Mouse (Mus musculus): ENCODE data around the gene Tmem119. TPM values are rescaled to one million over a fixed set of nuclear protein-coding genes. Genes with fewer than 3 reads are reported as not detected.
A peak's percentile ranks its signal among the peaks of the same experiment; 100 is the strongest.

The Tmem119 gene
- polyA plus RNA-seq, 2 experiments: 1.1 to 1.4 TPM

- Histone ChIP-seq H3K9ac (replicated peaks) (no peak overlapping the region), H3K36me3 (replicated peaks; ENCODE audit: control insufficient read depth, insufficient read depth, low read depth) (no peaks in the 10 kb centered on the region), H3K9me3 (ENCODE audit: control insufficient read depth, low read length) (no peaks in the 10 kb centered on the region), H3K27me3 (ENCODE audit: control insufficient read depth, insufficient read depth, low read length) (no peaks in the 10 kb centered on the region), H3K27ac (no peak overlapping the region), H3K4me1 (replicated peaks; ENCODE audit: control insufficient read depth in 2 of 2, insufficient read depth in 2 of 2, low read length in 1 of 2) (peaks cover 0 to 2% of the 10 kb centered on the region in 2 experiments; a peak in 1 of 4 replicates), H3K4me3 (ENCODE audit: insufficient read depth in 1 of 2, low read depth in 2 of 2, low read length in 2 of 2) (no peak overlapping the region), H3K4me2 (ENCODE audit: low read depth) (no peak overlapping the region)
- TF ChIP-seq EP300 (IDR thresholded peaks at IDR 0.05; ENCODE audit: low read depth): no peak
- no peak for TF ChIP-seq CTCF (IDR thresholded peaks at IDR 0.05; ENCODE audit: low read depth)
- WGBS (ENCODE audit: insufficient replicate concordance): 42% methylated on average over 10 of the region's 10 CpGs
- ATAC-seq (ENCODE audit: insufficient read depth): no peak
- DNase-seq (ENCODE audit: low read depth in 3 of 3, low spot score in 3 of 3): no peak
These were observed 36.6 kb upstream of the Tmem119 start for GRCm38 (mm10) chr5:113836961-113837360.

GRCm38 (mm10) chr5:113833316-113833947, 33.1 kb upstream of the Tmem119 start:
- ATAC-seq (ENCODE audit: insufficient read depth): no peak
- H3K4me1 ChIP-seq (replicated peaks; ENCODE audit: control insufficient read depth in 2 of 2, insufficient read depth in 2 of 2, low read length in 1 of 2): peaks cover 3 to 12% of the 10 kb centered on the region in 2 experiments; a peak in 3 of 4 replicates
- H3K4me3 ChIP-seq (ENCODE audit: insufficient read depth in 1 of 2, low read depth in 2 of 2, low read length in 2 of 2): no peak overlapping the region
- no peaks in the 10 kb centered on the region for H3K27me3 ChIP-seq (ENCODE audit: control insufficient read depth, insufficient read depth, low read length)
- H3K27ac ChIP-seq: no peak overlapping the region
- no peaks in the 10 kb centered on the region for H3K9me3 ChIP-seq (ENCODE audit: control insufficient read depth, low read length)
- DNase-seq (ENCODE audit: low read depth in 3 of 3, low spot score in 3 of 3): no peak
- no peak overlapping the region for H3K9ac ChIP-seq (replicated peaks)
- H3K4me2 ChIP-seq (ENCODE audit: low read depth): no peak overlapping the region
- no peaks in the 10 kb centered on the region for H3K36me3 ChIP-seq (replicated peaks; ENCODE audit: control insufficient read depth, insufficient read depth, low read depth)
- 40% methylated on average over 16 of the region's 16 CpGs for WGBS (ENCODE audit: insufficient replicate concordance)
- TF ChIP-seq EP300 (IDR thresholded peaks at IDR 0.05; ENCODE audit: low read depth) (no peak), CTCF (IDR thresholded peaks at IDR 0.05; ENCODE audit: low read depth) (no peak)

DNA sequence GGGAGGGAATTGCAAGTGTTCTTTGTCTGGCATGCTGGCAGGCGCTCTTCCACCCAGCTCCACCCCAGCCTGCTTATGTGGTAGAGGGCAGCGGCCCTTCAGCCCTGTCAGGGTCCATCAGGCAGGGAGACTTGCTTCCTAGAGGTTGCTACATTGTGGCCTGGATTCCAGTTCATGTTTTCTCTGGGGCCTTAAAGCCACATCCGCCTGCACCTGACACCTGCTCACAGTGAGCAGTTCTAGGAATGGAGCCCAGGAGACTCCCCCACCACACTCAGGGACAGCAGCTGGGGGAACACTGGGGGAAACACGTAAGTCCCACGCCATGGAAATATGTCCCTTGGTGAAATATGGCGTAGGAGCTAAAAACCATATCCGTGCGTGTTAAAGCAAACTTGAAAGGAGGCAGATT, 32.2 kb upstream of the Tmem119 start, which contains the start of gene Selplg:
Selplg (minus strand) TSS at position 155 of the 412 bp plus-strand sequence.
- Histone ChIP-seq H3K27me3 (ENCODE audit: control insufficient read depth, insufficient read depth, low read length) (no peaks in the 10 kb centered on the region), H3K27ac (no peak within 1 kb of the TSS), H3K4me2 (ENCODE audit: low read depth) (no peak within 1 kb of the TSS), H3K9ac (replicated peaks) (no peak within 1 kb of the TSS), H3K36me3 (replicated peaks; ENCODE audit: control insufficient read depth, insufficient read depth, low read depth) (no peaks in the 10 kb centered on the region), H3K4me1 (replicated peaks; ENCODE audit: control insufficient read depth in 2 of 2, insufficient read depth in 2 of 2, low read length in 1 of 2) (peaks cover 3 to 16% of the 10 kb centered on the region in 2 experiments; a peak in 3 of 4 replicates), H3K9me3 (ENCODE audit: control insufficient read depth, low read length) (no peaks in the 10 kb centered on the region), H3K4me3 (ENCODE audit: insufficient read depth in 1 of 2, low read depth in 2 of 2, low read length in 2 of 2) (no peak within 1 kb of the TSS)
- ATAC-seq (ENCODE audit: insufficient read depth) (no peak), DNase-seq (ENCODE audit: low read depth in 3 of 3, low spot score in 3 of 3) (no peak)
- 50% methylated on average over 8 of the region's 8 CpGs for WGBS (ENCODE audit: insufficient replicate concordance)
- no peak for TF ChIP-seq CTCF (IDR thresholded peaks at IDR 0.05; ENCODE audit: low read depth)
- no peak for TF ChIP-seq EP300 (IDR thresholded peaks at IDR 0.05; ENCODE audit: low read depth)

GRCm38 (mm10) chr5:113831741-113832140, 31.4 kb upstream of the Tmem119 start:
- Histone ChIP-seq H3K4me2 (ENCODE audit: low read depth) (no peak overlapping the region), H3K4me3 (ENCODE audit: insufficient read depth in 1 of 2, low read depth in 2 of 2, low read length in 2 of 2) (no peak overlapping the region), H3K9ac (replicated peaks) (no peak overlapping the region), H3K9me3 (ENCODE audit: control insufficient read depth, low read length) (no peaks in the 10 kb centered on the region), H3K27me3 (ENCODE audit: control insufficient read depth, insufficient read depth, low read length) (no peaks in the 10 kb centered on the region), H3K27ac (no peak overlapping the region), H3K36me3 (replicated peaks; ENCODE audit: control insufficient read depth, insufficient read depth, low read depth) (no peaks in the 10 kb centered on the region), H3K4me1 (replicated peaks; ENCODE audit: control insufficient read depth in 2 of 2, insufficient read depth in 2 of 2, low read length in 1 of 2) (peaks cover 3 to 16% of the 10 kb centered on the region in 2 experiments; a peak in 3 of 4 replicates)
- TF ChIP-seq CTCF (IDR thresholded peaks at IDR 0.05; ENCODE audit: low read depth): no peak
- no peak for TF ChIP-seq EP300 (IDR thresholded peaks at IDR 0.05; ENCODE audit: low read depth)
- WGBS (ENCODE audit: insufficient replicate concordance): 64% methylated on average over 3 of the region's 3 CpGs
- ATAC-seq (ENCODE audit: insufficient read depth) (no peak), DNase-seq (ENCODE audit: low read depth in 3 of 3, low spot score in 3 of 3) (no peak)

- H3K27ac ChIP-seq: no peak overlapping the region
- 50% methylated on average over 5 of the region's 5 CpGs for WGBS (ENCODE audit: insufficient replicate concordance)
- no peaks in the 10 kb centered on the region for H3K36me3 ChIP-seq (replicated peaks; ENCODE audit: control insufficient read depth, insufficient read depth, low read depth)
- H3K9me3 ChIP-seq (ENCODE audit: control insufficient read depth, low read length): no peaks in the 10 kb centered on the region
- no peak for TF ChIP-seq CTCF (IDR thresholded peaks at IDR 0.05; ENCODE audit: low read depth)
- no peak for TF ChIP-seq EP300 (IDR thresholded peaks at IDR 0.05; ENCODE audit: low read depth)
- no peak overlapping the region for H3K9ac ChIP-seq (replicated peaks)
- no peak for DNase-seq (ENCODE audit: low read depth in 3 of 3, low spot score in 3 of 3)
- no peaks in the 10 kb centered on the region for H3K27me3 ChIP-seq (ENCODE audit: control insufficient read depth, insufficient read depth, low read length)
- peaks cover 3 to 16% of the 10 kb centered on the region in 2 experiments; a peak in 3 of 4 replicates for H3K4me1 ChIP-seq (replicated peaks; ENCODE audit: control insufficient read depth in 2 of 2, insufficient read depth in 2 of 2, low read length in 1 of 2)
- peak overlapping the region; percentile 51 for H3K4me2 ChIP-seq (ENCODE audit: low read depth)
- H3K4me3 ChIP-seq (ENCODE audit: insufficient read depth in 1 of 2, low read depth in 2 of 2, low read length in 2 of 2): no peak overlapping the region
- ATAC-seq (ENCODE audit: insufficient read depth): no peak
These were observed 30.5 kb upstream of the Tmem119 start for GRCm38 (mm10) chr5:113830796-113831195.

Data from liver, embryonic 14.5 days (tissue).